Mouse (Mus musculus): ENCODE data around the gene Trim2. TPM values are rescaled to one million over a fixed set of nuclear protein-coding genes. Genes with fewer than 3 reads are reported as not detected.

The Trim2 gene
- polyA plus RNA-seq, 1 experiment from 2014 or later, result 159 TPM

DNA sequence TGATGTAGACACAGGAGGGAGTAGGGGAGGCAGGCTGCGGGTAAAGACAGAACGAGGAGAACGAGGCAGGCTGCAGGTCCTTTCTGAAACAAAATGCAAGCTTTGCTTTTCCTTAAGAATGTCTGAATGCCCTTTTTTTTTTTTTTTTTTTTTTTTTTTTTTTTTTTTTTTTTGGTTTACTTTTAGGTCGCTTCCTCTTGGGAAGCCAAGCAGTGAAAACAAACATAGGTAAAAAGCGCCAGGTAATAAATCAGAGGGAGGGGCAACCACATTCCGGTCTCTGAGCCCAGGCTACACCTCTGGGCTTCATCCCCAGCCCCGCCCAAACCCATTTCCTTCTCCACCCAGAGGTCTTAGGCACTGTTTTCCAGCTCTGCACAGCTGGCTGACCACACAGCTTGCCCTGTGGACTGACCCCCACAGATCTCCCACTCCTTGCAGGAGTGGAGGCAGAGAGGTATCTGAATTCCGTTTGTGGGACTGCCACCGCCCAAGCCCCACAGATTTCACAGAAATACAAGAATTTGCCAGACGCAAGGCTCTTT is 117.0 kb downstream of the Trim2 start:
- no peak overlapping the region for H3K27ac ChIP-seq
- no peak overlapping the region for H3K9ac ChIP-seq
- H3K4me3 ChIP-seq, result no peak overlapping the region
- peaks cover 4% of the 10 kb centered on the region; the same call in 1 of the 2 replicates for H3K4me1 ChIP-seq
- H3K36me3 ChIP-seq (replicated peaks), result peaks cover 15% of the 10 kb centered on the region; the same call in 1 of the 2 replicates
- 68% methylated on average over 10 of the region's 10 CpGs for WGBS
- ATAC-seq (replicated peaks), result no peak
- H3K27me3 ChIP-seq (replicated peaks), result no peaks in the 10 kb centered on the region
- no peaks in the 10 kb centered on the region for H3K9me3 ChIP-seq
- no peak overlapping the region for H3K4me2 ChIP-seq

DNA sequence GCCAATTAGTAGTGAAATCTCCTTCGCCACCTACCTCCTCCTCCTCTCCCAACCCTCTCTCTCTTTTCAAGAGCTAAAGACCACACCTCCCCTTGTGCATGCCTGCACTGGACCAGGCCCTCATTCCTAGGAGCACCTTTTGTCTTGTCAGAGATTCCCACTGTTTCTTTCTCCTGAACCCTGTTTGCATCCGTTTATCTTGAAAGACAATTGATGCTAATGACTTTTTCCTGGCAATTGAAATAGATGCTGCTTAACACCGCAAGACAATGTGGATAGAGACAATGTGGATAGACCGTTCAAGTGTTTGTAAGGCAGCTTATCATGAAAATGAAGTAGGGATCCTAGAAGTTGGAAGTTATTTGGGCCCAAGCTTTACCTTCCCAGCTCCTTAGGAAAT is 125.0 kb downstream of the Trim2 start:
- H3K4me1 ChIP-seq, result peaks cover 15% of the 10 kb centered on the region
- no peak overlapping the region for H3K4me2 ChIP-seq
- no peak overlapping the region for H3K27ac ChIP-seq
- no peak for ATAC-seq (replicated peaks)
- H3K36me3 ChIP-seq (replicated peaks), result peaks cover 5% of the 10 kb centered on the region; the same call in 1 of the 2 replicates
- no peak overlapping the region for H3K4me3 ChIP-seq
- H3K27me3 ChIP-seq (replicated peaks), result no peaks in the 10 kb centered on the region
- no peaks in the 10 kb centered on the region for H3K9me3 ChIP-seq
- 15% methylated on average over 4 of the region's 4 CpGs for WGBS
- no peak overlapping the region for H3K9ac ChIP-seq

DNA sequence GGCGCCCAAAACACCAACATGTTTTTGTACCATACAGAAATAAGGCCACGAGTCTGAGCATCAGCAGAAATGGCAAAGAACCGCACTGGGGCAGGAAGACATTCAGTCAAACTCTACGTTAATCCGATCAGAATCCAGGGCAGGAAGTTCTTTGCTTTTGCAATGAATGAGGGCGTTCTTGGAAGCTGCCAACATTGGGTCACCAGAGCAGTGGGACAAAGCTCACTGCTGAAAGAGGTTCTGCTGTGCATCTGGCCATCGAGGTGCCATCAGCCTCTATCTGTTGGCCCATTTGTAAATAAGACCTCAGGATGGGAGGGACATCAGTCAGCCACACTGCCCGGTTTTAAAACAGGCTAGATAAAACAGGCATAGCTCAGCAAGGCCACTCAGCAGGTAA is 125.6 kb downstream of the Trim2 start:
- no peak overlapping the region for H3K9ac ChIP-seq
- H3K4me3 ChIP-seq, result no peak overlapping the region
- peaks cover 5% of the 10 kb centered on the region; the same call in 1 of the 2 replicates for H3K36me3 ChIP-seq (replicated peaks)
- no peak overlapping the region for H3K4me2 ChIP-seq
- no peaks in the 10 kb centered on the region for H3K9me3 ChIP-seq
- H3K4me1 ChIP-seq, result peaks cover 15% of the 10 kb centered on the region
- no peaks in the 10 kb centered on the region for H3K27me3 ChIP-seq (replicated peaks)
- 0 out of 2 replicates have a peak overlapping the region, but pooled peaks have one; percentile 7 for H3K27ac ChIP-seq
- WGBS, result 22% methylated on average over 8 of the region's 8 CpGs
- no peak for ATAC-seq (replicated peaks)

DNA sequence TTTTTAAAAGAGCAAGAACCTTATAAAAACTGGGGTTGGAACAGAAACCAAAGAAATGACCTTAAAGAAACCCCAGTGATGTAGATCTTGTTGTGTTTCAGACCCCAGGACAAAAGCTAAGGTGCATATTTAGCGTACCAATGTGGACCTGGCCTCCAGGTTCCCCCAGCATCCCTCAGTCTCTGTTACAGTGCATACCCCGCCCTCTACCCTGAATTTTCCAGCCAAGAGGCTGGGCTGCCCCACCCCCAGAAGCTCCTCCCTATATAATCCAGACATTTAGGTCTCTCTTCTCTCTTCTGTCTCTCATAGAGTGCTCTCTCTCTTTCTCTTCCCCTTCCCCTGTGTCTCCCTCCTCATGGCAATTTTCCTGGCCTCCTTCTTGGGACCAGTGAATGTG is 126.4 kb downstream of the Trim2 start:
- Histone ChIP-seq H3K27me3 (replicated peaks) (no peaks in the 10 kb centered on the region), H3K4me1 (peaks cover 15% of the 10 kb centered on the region), H3K4me3 (no peak overlapping the region), H3K9me3 (no peaks in the 10 kb centered on the region), H3K27ac (no peak overlapping the region), H3K36me3 (replicated peaks) (peaks cover 5% of the 10 kb centered on the region; the same call in 1 of the 2 replicates), H3K9ac (no peak overlapping the region), H3K4me2 (no peak overlapping the region)
- ATAC-seq (replicated peaks), result no peak
- WGBS, result 79% methylated on average over 2 of the region's 2 CpGs

DNA sequence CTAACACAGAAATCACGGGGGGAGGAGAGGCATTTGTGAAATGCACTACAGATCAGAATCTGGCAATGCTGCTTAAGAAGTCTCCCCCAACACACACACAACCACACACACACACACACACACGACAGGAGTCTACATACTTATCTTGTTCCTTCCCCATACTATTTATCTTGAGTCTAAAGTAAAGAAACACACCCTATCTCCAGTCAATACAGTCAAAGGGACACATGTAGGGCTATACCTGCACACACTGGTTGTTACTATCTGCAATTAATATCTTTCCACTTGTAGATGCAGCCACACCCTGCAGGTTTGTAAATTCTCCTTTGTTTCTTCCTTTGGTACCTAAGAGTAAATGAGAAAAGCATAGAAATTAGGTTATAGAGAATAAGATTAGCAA is 128.8 kb downstream of the Trim2 start:
- 78% methylated on average over 2 of the region's 2 CpGs for WGBS
- no peak for ATAC-seq (replicated peaks)
- Histone ChIP-seq H3K9ac (no peak overlapping the region), H3K4me1 (peaks cover 15% of the 10 kb centered on the region), H3K27ac (no peak overlapping the region), H3K36me3 (replicated peaks) (peaks cover 5% of the 10 kb centered on the region; the same call in 1 of the 2 replicates), H3K4me2 (no peak overlapping the region), H3K9me3 (no peaks in the 10 kb centered on the region), H3K27me3 (replicated peaks) (no peaks in the 10 kb centered on the region), H3K4me3 (no peak overlapping the region)

DNA sequence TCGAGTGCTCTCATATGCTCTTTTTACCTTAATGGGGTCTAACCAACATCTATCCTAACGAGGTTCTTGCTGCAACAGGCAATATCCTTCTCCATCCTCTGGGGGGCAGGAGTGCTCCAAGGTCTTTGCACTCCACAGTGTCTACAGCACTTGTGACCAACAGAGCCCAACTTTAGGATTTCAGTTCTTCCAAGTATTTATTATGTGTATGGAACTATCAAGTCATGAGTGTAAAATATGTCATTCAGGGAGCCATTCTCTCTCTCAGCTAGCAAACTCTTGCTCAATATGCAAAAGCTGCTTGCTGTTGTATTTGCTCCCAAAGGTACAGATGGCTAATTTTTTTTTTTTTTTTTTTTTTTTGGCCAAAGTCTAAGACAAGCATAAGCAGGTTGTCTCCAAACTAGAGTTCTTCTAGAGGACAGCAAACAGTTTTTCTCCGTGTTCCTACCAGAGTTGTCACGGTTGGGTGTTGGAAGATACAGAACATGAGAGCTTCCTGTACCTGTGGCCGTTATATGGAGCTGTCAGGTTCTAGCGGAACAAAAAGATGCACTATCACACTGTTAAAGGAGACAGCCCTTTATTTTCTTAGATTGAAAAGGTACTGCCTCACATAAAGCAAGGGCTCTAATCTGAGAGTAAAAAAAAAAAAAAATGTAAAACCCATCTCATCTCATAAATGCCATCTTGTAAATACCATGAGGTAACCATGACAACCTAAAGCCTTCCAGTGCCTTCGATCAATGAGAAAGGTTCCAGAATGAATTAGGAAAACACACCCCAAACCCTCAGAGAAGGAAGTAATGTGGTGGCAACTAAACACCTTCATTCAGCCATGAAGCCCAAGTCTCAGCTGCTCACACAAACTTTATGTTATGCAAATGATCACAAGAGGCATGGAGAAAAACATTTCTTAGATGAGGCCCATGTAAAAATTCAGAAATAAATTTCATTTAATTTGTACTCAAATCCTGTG is 131.1 kb downstream of the Trim2 start:
- no peaks in the 10 kb centered on the region for H3K9me3 ChIP-seq
- 43% methylated on average over 7 of the region's 7 CpGs for WGBS
- ATAC-seq (replicated peaks), result peak; percentile 84
- no peak overlapping the region for H3K4me3 ChIP-seq
- peaks cover 10% of the 10 kb centered on the region; the same call in 1 of the 2 replicates for H3K36me3 ChIP-seq (replicated peaks)
- H3K27ac ChIP-seq, result no peak overlapping the region
- no peak overlapping the region for H3K4me2 ChIP-seq
- H3K9ac ChIP-seq, result no peak overlapping the region
- H3K27me3 ChIP-seq (replicated peaks), result no peaks in the 10 kb centered on the region
- peaks cover under 1% of the 10 kb centered on the region for H3K4me1 ChIP-seq

DNA sequence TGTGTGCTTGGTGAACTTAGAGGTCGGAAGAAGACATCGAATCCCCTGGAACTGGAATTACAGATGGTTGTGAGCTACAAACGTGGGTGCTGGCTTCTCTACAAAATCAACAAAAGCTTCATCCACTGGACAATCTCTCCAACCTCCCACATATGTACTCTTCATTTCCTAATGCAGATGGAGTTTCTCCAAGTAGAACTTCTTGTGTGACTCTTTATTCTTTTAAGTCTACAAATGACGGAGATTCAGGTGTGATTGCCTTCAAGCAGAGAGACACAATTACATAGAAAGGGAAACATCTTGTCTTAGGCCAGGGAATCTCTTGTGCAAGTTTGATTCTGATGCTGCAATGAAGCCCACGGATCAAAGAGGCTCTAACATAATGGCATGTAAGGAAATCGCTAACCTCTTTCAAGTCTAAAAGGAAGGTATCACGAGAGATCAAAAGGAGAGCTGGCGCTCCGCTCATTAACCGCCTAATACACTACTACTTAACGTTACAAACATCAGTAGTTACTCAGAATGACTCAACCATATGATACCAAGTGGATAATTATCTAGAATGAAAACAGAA is 133.0 kb downstream of the Trim2 start, which contains the start of gene Gm6525:
Gm6525 (plus strand) TSS at position 524 of the 574 bp plus-strand sequence.
- Histone ChIP-seq H3K4me1 (no peaks in the 10 kb centered on the region), H3K9me3 (no peaks in the 10 kb centered on the region), H3K27ac (no peak within 1 kb of the TSS), H3K9ac (no peak within 1 kb of the TSS), H3K4me3 (no peak within 1 kb of the TSS), H3K27me3 (replicated peaks) (no peaks in the 10 kb centered on the region), H3K4me2 (no peak within 1 kb of the TSS), H3K36me3 (replicated peaks) (peaks cover 14% of the 10 kb centered on the region; the same call in 1 of the 2 replicates)
- ATAC-seq (replicated peaks), result no peak
- 68% methylated on average over 11 of the region's 11 CpGs for WGBS

DNA sequence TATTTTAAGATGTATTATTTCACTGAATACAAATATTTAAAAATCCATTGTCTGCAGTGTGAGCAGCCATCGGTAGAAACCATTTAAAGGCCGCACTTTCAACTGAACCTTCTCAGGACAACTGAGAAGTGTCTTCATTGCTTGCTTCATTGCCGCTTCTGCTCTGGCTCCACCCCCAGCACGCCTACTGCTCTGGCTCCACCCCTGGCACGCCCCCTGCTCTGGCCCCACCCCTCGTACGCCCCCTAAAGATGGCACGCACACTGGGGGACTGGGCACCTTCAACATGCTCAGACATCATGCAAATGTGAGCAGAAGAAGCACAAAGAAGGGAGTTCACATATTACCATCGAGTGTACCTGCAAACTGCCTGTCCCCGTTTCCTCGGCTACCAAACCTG is 134.3 kb downstream of the Trim2 start:
- peak overlapping the region; percentile 10; the same call in 1 of the 2 replicates for H3K27ac ChIP-seq
- H3K9ac ChIP-seq, result no peak overlapping the region
- H3K36me3 ChIP-seq (replicated peaks), result peaks cover 13% of the 10 kb centered on the region; the same call in 1 of the 2 replicates
- H3K4me2 ChIP-seq, result no peak overlapping the region
- no peak; the same call in 1 of the 2 replicates for ATAC-seq (replicated peaks)
- WGBS, result 47% methylated on average over 11 of the region's 11 CpGs
- H3K4me3 ChIP-seq, result no peak overlapping the region
- no peaks in the 10 kb centered on the region for H3K27me3 ChIP-seq (replicated peaks)
- no peaks in the 10 kb centered on the region for H3K9me3 ChIP-seq
- no peaks in the 10 kb centered on the region for H3K4me1 ChIP-seq

DNA sequence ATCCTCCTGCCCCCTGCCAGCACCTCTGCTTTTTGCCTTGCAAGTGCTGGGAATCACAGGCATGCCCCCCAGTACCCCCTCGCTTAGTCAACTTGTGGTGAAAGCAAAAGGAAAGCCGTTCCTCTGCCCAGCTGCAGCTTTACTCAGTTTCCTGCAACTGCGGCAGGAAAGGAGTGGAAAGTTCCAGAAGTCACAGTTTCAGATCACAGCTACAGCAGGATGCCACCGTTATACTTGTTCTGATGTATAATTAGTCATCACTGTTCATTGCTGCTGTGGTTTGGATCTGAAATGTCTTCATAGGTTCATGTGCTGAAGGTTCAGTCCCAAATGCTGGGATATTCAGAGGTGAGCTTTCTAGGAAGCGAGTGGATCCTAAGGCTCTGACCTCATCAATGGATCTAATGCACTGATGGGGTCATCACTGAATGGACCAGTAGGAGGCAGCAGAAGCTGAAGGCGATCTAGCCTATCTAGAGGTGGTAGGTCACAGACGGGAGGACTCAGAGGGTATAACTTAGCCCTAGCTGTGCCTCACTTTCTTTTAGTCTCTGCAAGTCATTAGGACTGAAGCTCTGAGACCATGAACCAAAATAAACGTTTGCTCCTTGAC is 137.2 kb downstream of the Trim2 start:
- no peak overlapping the region for H3K9ac ChIP-seq
- H3K9me3 ChIP-seq, result no peaks in the 10 kb centered on the region
- H3K27ac ChIP-seq, result no peak overlapping the region
- H3K4me1 ChIP-seq, result no peaks in the 10 kb centered on the region
- peaks cover 38% of the 10 kb centered on the region for H3K36me3 ChIP-seq (replicated peaks)
- no peak overlapping the region for H3K4me2 ChIP-seq
- ATAC-seq (replicated peaks), result no peak
- 77% methylated on average over 8 of the region's 8 CpGs for WGBS
- no peaks in the 10 kb centered on the region for H3K27me3 ChIP-seq (replicated peaks)
- H3K4me3 ChIP-seq, result no peak overlapping the region

DNA sequence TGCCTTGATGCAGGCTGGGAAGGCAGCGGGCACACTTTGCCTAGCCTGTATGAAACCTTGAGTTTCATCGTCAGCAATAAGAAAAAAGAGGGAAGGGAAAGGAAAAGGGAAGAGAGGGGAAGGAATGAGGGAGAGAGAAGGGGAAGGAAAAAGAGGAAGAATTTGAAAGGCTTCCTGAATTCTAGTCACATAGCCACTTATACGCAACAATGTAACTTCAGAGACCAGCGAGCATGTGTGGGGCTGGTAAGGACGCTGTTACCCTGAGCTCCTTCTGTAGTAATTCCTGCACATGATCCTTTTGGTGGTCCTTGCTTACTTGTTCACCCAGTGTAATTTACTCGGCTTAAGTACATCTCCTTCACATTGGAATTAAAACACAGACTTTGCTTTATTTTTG is 137.7 kb downstream of the Trim2 start:
- Histone ChIP-seq H3K4me2 (no peak overlapping the region), H3K9ac (no peak overlapping the region), H3K36me3 (replicated peaks) (peaks cover 43% of the 10 kb centered on the region), H3K27me3 (replicated peaks) (no peaks in the 10 kb centered on the region), H3K4me3 (no peak overlapping the region), H3K27ac (no peak overlapping the region), H3K9me3 (no peaks in the 10 kb centered on the region), H3K4me1 (no peaks in the 10 kb centered on the region)
- ATAC-seq (replicated peaks), result no peak
- WGBS, result 89% methylated on average over 6 of the region's 6 CpGs

DNA sequence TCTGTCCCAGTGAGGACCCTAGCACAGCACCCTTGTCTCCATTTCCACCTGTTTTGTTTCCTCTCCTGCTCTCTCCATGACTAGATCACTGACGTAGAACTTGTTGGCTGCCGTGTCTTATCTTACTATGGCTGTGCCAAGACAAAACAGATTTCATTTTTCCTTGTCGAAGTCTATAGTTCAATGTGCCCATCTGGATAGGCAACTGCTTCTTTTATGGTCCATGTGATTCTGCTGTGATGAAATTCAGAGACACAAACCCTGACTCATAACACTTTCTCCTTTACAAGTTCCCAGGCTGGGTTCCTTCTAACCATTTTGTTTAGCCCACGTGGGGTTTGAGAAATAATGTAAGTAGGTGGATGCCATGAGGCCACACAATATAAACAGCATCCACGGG is 140.6 kb downstream of the Trim2 start:
- Histone ChIP-seq H3K27ac (no peak overlapping the region), H3K9me3 (no peaks in the 10 kb centered on the region), H3K4me1 (no peaks in the 10 kb centered on the region), H3K36me3 (replicated peaks) (peaks cover 42% of the 10 kb centered on the region), H3K9ac (no peak overlapping the region), H3K4me2 (no peak overlapping the region), H3K4me3 (no peak overlapping the region), H3K27me3 (replicated peaks) (no peaks in the 10 kb centered on the region)
- ATAC-seq (replicated peaks), result no peak
- 93% methylated on average over 5 of the region's 5 CpGs for WGBS

DNA sequence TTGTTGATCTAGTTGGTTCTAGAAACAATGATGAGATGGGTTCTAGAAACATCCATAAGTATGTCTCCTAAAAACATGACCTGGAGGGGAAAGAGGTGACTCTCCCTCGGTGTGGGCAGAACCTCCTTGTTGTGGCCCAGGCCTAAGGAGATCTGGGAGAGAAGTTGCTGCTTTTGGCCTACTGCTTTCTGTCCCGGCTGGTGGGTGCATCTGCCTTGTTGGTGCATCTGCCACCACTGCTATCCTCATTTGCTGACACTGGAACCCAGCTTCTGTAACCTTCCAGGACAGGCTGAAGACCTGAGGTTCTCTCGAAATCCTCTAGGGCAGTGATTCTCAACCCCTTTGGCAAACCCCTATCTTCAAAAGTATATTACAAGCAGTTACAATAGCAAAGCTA is 141.3 kb downstream of the Trim2 start:
- ATAC-seq (replicated peaks), result no peak

More for the DNA sequence above, 141.3 kb downstream of the Trim2 start:
- H3K4me1 ChIP-seq, result no peaks in the 10 kb centered on the region
- H3K4me2 ChIP-seq, result no peak overlapping the region
- H3K4me3 ChIP-seq, result no peak overlapping the region
- no peaks in the 10 kb centered on the region for H3K27me3 ChIP-seq (replicated peaks)
- no peak overlapping the region for H3K27ac ChIP-seq
- WGBS, result 94% methylated on average over 3 of the region's 3 CpGs
- H3K9me3 ChIP-seq, result no peaks in the 10 kb centered on the region
- no peak overlapping the region for H3K9ac ChIP-seq
- peaks cover 43% of the 10 kb centered on the region for H3K36me3 ChIP-seq (replicated peaks)
